Mouse (Mus musculus): ENCODE results near the gene Dalrd3.

DNA sequence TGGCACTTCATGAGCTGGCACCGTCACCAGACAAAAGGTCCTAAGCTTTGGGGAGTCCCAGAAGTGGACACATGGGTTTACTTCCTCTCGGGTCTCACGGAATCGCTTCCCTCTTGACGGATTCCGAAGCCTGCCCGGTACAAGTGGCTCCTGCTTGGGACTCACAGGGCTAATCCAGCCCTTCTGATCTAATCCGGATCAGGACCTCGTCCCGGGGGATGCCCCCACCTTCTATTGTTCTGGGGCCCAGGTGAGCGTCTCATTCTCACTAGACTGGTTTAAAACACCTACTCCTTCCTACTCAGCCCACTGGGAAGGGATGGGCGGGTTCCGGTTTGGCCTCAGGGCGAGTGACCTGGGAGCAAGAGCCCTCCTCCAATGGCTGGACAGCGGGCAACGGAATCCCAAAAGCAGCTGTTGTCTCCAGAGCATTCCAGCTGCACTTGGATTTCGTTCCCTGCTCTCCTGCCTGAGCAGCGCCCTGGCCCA lies 1.7 kb upstream of the Dalrd3 start:
- TF ChIP-seq MYOG (IDR thresholded peaks at IDR 0.05; ENCODE audit: control insufficient read depth, extremely low read depth, insufficient read length): no peak
- TF ChIP-seq CTCF (IDR thresholded peaks at IDR 0.05; ENCODE audit: control insufficient read depth, insufficient read depth, insufficient read length): no peak
- TF ChIP-seq MAX (IDR thresholded peaks at IDR 0.05): no peak
- no peak for TF ChIP-seq CEBPB (IDR thresholded peaks at IDR 0.05; ENCODE audit: low read depth)
- TF ChIP-seq USF1 (IDR thresholded peaks at IDR 0.05; ENCODE audit: low read depth): no peak
